Mouse (Mus musculus) embryo, embryonic 10 days (tissue): ENCODE results near the gene Tcte1.

Source experiments
- DNase-seq: peaks from one replicate; pipeline ENCODE4 v3.0.0-alpha.2; 2015; ENCODE audit warnings: low spot score

Gene Tcte1

DNA sequence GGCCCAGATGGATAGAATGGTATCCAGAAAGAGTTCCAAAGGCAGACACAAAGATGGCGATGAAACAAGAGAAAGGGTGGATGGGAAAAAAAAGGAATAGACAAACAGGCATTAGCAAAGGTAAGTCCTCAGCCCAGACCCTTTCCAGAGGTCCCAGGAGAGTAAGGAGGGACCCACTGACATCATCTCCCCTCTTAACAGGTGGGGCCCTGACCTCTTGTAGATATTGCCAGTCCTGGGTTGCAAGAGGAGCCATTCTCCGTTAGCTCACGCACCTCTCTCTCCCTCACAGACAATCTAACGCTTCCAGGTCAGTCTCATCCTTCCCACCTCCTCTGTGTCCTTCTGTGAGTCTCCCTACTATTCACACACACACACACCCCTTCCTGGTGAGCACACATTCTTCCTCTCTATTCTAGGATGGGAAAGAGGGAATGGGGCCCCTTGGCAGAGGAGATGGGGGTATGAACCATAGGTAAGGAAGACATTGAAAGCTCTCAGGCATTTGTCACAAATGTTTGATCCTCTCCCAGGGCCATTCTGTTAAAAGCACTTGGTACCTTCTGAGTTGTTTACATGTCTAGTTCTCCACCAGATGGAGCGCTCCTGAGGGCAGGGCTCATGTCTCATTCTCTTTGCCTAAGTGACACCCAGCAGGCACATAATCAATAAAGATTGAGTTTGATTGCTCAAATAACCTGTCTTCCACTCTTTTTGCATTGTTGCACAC, 24.4 kb downstream of the Tcte1 start:
- DNase-seq: no peak

DNA sequence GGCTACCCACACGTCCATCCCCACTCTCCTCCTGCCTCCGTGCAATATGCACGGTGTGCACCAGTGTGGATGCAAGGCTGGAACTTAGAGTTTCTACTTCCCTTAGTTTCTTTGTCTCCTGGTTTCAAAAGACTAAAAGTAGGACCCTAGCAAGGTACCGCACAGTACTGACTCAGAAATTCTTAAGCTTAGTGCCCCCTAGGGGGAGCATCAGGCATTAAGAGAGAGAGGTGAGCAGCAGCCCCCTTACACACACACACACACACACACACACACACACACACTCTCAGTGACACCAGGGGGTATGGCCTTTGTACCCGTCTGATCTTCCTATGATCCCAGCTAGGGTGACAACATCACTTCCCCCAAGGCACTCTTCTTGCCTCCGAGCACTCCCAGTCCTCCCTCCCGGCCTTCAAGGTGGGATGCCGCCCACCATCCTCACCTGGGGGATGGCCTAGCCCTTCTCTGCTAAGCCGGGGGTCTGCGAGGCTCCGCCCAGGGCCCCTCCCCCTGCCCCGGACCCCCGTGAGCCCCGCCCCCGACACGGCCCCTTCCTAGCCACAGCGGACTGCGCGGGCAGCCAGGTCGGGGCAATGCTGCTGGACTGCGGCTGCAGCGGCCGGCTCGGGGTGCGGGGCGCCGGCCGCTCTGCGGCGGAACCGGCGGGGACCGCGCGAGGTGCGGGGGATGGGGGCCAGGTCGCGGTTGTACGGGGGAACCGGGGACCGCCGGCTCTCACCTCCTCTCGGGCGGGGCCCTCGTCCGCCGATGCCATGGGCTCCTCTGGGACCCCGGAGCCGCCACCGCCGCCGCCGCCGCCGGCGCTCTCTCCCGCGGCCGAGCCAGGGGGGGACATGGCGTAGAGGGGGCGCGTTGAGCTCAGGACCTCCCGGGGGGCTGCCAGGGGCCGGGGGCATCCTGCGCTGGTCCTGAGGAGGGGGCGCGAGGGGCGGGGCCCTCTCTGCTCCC, 25.6 kb downstream of the Tcte1 start:
- peak; percentile 59 for DNase-seq

DNA sequence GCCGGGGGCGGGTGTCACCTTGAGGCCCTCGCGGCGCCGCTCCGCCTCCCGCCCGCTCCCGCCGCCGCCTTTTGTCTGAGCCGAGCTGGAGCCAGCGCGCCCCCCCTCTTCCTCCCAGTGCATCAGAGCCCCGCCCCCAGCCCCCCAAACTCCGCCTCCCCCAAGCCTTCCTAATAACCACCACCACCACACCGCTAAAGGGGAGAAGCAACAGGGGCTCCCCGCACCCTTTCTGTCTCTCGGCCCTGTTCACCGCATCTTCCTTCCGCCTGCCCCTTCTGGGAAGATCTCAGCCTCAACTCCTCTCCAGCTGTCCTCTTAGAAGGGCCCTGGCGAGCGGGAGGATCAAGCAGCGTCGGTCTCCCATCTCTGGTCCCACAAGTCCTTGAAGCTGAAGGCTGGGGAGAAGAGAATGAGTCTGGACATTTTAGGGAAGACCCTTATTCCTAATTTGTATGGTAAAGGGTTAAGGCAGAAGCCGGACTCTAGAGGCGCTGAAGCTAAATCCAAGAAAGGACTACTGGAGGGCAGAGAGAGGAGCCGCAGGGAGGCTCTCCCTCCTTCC, 26.5 kb downstream of the Tcte1 start, which contains the start of gene Tmem151b:
Gene Tmem151b, minus strand, starts transcription at position 61 of the 565 bp plus-strand sequence.
- DNase-seq: peak; percentile 66

DNA sequence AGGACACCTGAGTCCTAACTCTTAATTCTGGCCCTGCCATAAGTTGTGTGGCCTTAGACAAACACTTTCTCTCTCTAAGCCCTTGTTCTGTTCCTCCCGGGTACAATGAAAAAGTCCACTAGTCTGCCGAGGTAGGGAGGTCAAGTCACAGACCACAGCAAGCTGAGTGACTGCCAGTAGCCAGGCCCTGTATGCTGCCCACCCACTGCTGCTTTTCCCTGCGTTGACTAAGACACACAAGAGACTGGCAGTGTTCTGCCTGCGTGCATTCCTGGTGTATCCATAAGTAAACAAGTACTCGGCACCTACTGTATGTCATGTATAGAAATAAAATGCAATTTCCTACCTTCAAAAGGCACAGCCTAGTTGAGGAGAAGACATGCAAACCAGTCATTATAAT, 27.0 kb downstream of the Tcte1 start:
- DNase-seq: no peak

DNA sequence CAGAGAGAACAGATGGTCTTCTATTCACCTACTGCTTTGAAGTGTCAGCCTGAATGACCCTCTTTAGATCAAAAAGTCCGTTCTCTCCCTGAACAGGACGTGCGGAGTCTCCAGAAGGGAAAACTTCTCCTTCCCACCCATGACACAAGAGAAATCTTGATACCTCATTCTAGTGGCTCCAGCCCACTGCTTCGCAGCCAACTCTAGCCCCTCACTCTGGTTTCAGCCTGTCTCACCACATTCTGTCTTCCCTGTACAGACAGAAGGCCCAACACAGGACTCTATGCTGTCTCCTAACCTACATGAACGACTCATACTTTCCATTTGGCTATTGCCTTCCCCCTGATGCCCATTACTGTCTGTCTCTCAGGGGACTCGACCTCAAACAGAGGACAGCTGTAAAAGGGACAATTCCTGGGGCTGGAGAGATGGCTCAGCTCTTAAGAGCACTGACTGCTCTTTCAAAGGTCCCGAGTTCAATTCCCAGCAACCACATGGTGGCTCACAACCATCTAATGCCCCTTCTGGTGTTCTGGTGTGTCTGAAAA, 28.1 kb downstream of the Tcte1 start:
- DNase-seq: no peak

DNA sequence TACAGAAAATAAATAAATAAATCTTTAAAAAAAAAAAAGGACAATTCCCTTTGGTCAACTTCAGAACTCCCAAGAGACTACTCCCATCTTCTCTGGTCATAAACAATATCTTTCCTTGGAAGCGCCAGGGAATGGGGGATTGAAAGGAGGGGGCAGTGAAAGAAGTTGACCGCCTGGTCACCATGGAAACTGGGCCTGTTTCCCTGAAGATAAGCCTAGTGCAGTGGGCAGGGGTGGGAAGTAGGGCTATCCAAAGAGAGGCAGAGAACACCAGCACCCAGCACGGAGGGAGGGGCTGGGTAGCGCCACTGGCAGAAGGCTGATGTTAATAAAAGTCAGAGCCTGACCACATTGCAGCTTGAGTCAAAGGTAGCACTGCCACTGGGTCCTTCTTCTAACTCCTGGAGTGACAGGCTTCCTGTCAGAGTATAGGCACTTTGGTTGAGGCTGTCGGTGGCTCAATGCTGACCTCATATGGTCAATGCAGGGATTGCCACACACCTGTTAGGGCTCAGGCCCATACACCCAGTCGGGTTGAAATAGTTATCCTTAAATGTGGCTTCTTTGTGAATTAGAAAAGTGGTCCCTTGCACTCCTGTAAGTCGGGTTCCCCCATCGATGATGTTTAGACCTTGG, 28.7 kb downstream of the Tcte1 start:
- DNase-seq: peak; percentile 90

DNA sequence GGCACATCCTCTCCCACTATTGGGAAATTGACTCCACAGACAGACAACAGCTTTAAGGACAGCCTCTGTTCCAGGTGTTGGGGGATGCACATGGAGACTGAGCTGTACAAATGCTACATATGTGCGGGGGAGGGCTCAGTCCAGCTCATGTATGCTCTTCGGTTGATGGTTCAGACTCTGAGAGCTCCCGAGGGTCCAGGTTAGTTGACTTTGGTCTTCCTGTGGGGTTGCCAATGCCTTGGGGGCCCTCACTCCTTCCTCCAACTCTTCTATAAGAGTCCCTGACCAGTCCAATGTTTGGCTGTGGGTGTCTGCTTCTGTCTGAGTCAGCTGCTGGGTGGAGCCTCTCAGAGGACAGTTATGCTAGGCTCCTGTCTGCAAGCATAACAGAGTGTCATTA, 29.8 kb downstream of the Tcte1 start:
- DNase-seq: no peak

DNA sequence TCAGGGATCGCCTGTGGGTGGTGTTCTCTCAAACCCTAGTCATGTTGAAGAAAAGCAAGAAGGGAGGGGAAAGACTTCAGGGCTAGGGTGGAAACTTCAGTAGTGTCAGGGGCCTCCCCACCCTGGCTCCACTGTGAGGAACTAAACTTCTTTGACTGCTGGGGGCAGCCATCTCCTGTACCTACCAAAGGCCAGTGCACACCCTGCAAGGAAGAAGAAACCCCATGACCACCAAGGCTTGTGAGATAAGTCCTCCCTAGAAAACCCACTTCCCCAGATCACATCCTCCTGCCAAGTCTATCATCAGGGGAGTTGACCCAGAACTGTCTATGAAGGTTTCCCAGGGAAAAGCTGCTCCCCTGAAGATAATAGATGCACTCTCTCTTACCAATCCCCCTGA, 31.2 kb downstream of the Tcte1 start:
- DNase-seq: no peak

DNA sequence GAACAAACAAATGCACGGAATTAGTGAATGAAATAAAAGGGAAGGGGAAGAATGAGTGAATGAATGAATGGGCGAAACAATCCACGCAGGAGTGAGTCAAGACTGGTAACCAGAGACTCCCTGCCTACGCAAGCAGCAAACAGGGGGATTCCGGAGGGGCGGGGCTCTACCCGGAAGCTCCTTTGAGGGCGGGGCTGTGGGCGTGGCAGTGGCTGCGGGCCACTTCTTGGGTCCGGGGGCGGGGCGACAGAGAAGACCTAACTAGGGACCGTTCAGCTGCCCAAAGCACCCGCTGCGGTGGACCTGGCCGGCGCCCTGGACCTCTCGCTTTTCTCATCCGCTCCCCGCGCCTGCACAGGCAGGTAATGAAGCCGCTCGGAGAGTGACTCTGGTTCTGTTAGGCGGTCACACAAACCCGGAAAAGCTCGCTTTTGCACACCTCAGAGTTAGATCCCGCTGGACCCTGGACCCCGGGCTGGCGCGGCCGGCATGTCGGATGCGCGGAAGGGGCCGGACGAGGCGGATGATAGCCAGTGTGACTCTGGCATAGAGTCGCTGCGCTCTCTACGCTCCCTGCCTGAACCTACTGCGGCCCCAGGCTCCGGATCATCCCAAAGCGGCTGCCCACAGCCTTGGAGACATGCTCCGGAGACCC, 32.3 kb downstream of the Tcte1 start, which contains the start of gene Nfkbie:
Gene Nfkbie, plus strand, starts transcription at position 252 of the 655 bp plus-strand sequence.
- DNase-seq: peak; percentile 91

DNA sequence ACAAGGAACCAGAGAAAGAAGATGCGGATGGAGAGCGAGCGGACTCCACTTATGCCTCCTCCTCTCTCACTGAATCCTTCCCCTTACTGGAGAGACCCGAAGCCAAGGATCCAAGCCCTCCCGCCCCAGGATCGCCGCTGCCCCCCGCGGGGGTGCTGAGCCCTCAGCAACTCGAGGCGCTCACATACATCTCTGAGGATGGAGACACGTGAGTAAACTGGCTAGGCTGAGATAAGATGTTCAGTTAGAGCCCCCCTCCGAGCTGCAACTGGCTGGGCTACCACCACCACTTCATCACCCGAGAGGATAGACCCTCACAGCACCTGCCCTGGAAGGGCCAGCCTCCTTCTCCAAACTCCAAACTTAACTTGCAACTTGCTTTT, 32.9 kb downstream of the Tcte1 start:
- DNase-seq: no peak

DNA sequence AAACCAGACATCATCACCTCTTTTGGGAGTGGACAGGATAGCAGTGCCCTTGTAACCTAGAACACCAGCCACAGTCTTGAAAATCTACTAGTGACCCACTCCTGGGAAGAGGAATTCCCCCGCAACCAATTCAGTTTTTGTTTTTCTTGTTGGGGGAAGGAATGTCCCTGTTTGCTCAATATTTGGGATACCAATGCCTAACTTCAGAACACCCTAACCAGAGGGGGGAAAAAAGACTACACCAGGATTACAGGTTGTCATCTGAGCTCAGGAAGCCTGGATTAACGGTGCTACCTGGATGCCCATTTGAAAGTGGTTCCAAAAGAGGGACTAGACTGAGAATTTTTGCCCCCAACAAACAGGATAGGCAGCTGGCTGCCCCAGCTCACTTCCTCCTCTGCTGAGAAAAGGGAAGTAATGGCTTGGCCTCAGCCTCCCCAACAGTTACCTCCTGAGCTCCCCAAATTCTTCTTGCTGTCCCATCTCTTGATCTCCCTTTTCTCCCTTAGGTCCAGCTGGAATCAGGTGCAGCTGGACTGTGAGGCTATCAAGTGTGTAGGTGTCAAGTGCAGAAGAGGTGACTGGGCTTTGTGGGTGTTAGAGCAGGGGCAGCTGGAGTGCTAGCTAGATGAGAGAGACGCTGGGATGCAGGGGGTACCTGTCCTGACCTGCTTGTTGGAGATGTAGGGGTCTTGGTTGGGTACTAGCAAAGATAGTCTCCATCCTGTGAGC, 33.4 kb downstream of the Tcte1 start:
- no peak for DNase-seq

DNA sequence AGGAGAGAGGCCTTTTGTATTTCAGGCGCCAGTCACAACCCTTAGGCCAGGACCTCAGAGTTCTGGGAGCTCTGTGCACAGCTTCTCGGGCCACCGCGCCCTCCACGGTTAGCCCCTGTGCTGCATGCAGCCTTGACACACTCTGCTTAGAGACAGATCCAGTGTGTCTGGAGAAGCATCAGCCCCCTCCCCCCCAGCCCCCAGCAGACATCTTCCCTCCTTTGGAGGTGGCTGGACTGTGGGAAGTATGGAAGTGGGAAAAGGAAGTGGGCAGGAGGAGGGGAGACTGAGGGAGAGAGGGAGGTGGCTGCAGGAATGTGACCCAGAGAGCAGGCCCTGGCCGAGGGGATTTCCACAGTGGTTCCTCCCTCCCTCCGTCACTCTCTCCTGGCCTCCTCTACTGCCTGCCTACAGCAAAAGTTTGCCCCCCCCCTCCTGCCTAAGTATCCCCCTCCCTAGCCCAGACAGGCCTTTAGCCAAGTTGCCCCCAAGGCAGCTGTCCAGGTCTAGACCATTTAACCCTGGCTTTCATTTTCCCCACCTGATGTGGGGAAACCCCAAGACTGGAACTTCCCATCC, 34.1 kb downstream of the Tcte1 start:
- no peak for DNase-seq

DNA sequence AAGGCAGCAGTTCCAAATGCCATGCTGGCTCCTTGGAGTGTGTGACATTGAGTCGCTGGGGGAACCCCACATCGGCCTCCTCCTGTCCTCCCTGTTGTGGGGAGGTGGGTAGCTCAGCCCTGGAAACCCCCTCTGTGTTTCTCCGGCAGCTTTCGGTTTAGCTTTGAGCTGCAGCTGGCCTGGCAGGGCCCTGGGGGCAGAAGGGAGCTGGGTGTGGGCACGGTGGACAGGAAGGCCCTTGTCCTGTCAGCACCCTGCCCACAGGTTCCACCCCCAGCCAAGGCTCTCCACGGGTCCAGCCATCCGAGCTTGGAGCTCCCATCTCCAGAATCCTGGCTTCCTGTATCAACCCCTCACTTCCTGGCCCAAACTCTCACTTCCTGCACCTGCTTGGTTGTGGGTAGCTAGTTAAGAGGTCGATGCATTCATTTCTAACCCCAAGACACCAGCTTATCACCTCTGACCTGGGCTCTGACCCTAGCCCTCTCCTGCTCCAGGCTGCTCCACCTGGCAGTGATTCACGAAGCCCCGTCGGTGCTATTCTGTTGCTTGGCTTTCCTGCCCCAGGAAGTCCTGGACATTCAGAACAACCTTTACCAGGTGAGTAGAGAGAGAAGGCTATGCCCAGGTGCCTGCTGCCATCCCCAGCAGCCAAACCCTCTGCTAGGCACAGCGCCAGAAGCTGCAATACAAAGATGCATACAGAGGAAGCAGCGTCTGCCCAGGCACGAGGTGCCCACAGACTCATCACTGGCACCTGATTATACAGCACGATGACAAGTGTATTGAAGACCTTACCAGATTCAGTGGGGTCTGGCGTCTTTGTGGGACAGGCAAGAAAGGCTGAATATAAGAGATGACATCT, 35.0 kb downstream of the Tcte1 start:
- DNase-seq: no peak

DNA sequence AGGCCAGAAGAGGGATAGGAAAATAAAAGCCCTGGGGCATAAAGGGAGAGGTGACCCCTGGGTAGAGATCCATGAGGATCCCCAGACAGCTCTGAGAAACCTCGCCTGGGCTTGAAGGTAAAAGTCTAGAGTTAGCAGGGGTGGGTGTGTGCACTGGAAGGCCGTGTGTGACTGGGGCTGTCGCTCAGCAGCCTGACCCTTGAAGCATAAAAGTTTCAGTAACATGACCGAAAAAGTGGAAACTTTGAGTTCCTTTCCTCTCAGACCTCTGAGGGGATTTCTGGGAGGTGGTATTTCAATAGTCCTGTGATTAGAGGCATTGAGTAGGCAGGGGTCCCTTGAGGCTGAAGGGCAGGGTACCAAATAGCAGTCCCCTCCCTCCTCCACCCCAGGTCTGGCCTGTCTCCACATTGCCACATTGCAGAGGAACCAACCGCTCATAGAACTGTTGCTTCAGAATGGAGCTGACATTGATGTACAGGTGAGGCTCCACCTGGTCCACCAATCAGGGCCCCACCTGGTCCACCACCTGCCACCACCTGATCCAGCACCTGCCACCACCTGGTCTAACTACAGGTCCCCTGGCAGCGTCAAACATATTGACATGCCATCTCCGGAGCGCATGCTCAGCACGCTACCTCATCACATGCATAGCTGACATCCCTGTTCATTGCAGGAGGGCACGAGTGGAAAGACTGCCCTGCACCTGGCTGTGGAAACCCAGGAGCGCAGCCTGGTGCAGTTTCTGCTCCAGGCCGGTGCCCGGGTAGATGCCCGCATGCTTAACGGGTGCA, 36.7 kb downstream of the Tcte1 start:
- no peak for DNase-seq

DNA sequence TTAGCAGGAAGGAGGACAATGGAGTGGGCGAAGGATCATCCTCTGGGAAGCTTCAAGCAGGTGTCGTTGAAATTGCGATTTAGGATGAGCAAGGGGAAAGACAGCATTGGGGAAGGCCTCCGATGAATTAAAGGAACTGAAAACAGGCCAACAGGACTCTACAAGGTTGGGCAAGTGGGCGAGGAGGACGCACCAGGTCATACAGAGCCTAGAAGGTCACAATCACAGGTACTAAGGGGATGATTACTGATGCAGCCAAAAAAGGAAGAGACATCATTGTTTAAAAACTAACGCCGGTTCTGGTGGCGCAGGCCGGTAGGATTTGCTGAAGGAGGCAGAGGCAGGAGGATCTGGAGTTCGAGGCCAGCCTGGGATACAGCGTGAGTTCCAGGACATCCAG, 40.0 kb downstream of the Tcte1 start:
- DNase-seq: no peak

DNA sequence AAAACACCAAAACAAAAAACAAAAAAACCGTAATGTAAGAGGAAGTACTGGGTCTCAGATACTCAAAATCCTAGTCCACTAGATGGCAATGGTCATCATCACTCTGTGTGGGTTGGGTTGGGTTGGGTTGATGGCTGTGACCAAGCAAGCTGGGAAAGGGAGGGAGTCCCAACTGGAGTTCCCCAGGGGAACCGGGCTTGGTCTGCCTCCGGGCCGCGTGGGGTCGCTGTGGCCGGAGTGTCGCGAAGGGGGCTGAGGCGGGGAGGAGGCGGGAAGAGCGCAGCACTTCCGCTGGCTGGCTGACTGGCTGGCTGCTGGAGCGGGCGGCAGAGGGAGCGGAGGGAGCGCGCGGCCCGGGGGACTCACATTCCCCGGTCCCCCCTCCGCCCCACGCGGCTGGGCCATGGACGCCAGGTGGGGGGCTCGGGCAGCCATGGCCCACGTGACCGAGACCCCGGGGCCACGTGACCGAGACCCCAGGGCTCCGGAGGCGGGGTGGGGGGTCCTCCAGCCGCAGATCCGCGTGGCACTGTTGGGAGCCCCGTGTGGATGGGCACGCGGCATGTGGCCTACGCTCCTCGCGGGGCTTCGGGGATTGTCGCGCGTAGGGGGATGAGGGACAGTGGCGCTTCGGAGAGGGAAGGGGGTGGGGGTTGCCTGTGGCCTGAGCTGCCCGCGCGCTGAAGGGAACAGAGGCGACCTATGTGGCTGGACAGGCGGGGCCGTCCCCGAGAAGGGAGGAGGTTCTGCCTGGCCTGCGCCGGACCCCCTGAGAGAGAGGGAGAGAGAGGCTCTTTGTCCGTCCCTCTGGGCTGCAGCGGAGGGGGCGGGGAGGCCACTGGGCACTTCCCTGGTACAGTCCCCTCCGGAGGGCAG, 40.7 kb downstream of the Tcte1 start, which contains the start of gene Slc35b2:
Gene Slc35b2, plus strand, starts transcription at position 220 of the 876 bp plus-strand sequence.
- DNase-seq: peak; percentile 93

DNA sequence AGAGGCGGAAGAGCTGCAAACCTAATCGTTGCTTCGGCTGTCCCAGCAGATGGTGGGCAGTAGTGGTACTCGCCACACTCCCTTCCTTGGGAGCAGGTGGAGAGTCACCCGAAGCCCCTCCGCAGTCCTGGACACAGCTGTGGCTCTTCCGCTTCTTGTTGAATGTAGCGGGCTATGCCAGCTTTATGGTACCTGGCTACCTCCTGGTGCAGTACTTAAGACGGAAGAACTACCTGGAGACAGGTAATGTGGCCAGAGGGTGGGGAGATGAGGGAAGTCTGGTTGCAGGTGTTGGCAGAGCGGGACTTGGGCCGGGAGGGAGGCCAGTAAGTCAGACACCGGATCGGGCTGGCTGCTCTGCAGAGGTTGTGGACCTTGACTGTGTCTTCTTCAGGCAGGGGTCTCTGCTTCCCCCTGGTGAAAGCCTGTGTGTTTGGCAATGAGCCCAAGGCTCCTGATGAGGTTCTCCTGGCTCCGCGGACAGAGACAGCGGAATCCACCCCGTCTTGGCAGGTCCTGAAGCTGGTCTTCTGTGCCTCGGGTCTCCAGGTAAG, 41.4 kb downstream of the Tcte1 start:
- DNase-seq: no peak
